Mouse (Mus musculus) retina, embryonic 14.5 days (tissue): ENCODE data around the gene Ces3a.
"Not testable (repeated sequence)": the region's sequence is repeated elsewhere in the genome, so short reads cannot be mapped to it uniquely, and the experiment has no call there.

Experiments used
- DNase-seq: peaks from one replicate; pipeline ENCODE4 v3.0.0-alpha.2; 2015; ENCODE audit warnings: low spot score

Ces3a gene

GRCm38 (mm10) chr8:105093992-105094391, 45.6 kb downstream of the Ces3a start:
- no peak for DNase-seq

GRCm38 (mm10) chr8:105102101-105102785, 53.8 kb downstream of the Ces3a start:
- not testable (repeated sequence) for DNase-seq

- not testable (repeated sequence) for DNase-seq
Observed at GRCm38 (mm10) chr8:105103701-105104100, 55.3 kb downstream of the Ces3a start.

- no peak for DNase-seq
Observed at GRCm38 (mm10) chr8:105104220-105104619, 55.8 kb downstream of the Ces3a start.
